Mouse (Mus musculus): ENCODE data around the gene Ern1. TPM values are rescaled to one million over a fixed set of nuclear protein-coding genes. Genes with fewer than 3 reads are reported as not detected.

Ern1 gene
- total RNA-seq (2022) = 1 to 10 TPM; 6.9 to 8.9 (median 7.6) TPM

DNA sequence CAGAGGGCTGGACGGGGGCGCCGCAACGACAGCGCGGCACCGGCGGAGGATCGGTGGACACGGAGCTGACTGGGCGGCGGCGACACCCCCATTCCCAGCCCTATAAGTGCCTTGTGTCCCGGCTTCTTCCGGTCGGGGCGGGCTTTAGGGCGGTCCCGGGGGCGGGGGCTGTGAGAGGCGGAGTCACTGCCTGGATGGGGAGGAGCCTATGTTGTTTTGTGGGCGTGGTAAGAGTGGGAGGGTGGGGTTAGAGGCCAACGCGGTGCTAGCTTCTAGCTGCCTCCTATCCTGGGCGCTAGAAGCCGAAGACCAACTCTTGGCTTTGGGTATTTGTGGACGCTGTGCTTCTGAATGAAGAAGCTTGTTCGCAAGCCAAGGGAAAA lies at the start of gene Ern1:
Ern1 (minus strand) TSS at position 120 of the 383 bp plus-strand sequence.
- DNase-seq (ENCODE audit: low spot score in 2 of 2) = peak; percentile 93 to 94

DNA sequence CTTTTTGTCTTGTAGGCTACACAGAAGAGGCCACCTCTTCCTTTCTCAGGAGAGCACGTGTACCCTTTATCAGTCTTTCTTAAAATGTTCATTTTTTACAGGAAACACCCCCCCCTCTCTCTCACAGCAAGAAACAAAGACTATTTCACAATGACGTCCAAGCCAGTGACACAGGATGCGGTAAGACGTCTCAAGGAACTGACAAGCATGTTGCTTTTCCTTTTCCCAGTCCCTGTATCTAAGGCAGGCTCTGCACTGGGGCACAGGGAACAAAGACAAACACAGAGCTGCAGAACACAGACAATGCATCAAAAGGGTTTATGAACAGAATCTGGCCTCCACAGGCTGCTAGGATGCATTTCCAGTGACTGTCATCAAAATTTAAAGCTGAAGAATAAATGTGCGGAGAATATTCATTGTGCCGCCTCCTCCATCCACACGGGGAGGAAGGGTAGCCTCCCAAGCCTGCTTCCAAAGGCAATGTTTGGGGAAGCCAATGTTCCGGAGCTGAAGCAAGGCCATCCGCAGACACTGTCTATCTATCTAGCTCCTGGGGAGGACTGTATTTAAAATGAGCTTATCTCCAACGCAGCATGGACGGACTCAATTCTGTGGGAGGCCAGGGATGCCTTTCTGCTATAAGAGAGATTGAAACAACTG lies 48.7 kb upstream of the Ern1 start:
- DNase-seq (ENCODE audit: low spot score in 2 of 2) = no peak

DNA sequence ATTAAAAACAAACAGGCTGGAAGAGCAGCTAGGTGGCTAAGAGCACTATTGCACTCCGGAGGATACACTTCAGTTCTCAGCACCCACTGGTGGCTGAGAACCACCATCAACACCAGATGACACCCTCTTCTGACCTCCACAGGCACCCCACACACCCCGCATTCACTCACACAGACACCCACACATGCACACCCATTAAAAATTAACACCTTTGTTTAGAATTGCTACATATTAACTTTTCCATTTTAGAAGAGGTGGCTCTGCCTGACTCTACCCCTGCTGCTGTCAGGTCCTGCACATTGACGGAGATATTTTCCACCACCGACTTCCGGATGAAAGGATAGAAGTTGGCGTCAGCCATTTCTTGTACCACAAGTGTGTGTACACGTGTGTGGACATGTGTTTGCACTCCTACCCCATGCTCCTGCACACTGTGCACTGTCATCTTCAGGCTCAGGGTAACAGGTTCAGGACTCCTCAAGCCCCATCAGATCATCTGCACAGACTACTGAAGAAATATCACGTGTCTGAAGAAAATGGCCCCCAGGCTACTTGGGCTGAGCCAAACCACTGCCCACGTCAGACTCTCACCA lies 48.1 kb upstream of the Ern1 start:
- no peak for DNase-seq (ENCODE audit: low spot score in 2 of 2)

DNA sequence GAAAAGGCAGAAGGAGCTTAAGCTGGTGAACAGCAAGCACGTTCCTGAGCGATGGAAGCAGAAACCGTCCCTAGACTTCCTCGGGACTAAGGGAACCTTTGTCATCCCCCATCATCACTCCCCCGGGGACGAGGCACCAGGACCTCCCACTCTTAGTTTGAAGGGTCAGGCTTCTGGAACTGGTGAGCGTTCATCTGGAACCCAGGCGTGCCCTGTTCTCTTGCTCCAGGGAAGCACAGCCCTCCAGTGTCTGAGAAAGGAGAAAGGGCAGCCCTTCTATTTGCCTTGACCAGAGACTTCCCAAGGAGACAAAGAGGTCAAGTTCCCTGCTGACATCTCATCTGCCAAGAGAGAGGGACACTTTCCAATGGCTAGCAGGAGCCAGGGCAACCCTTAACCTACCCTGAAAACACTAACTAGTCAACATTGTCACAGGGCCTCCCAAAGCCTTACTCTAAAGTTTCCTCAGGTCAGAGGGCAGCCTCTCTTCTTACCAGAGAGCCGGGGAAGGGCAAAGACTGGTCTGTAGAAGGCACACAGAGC lies 44.7 kb upstream of the Ern1 start:
- no peak for DNase-seq (ENCODE audit: low spot score in 2 of 2)

DNA sequence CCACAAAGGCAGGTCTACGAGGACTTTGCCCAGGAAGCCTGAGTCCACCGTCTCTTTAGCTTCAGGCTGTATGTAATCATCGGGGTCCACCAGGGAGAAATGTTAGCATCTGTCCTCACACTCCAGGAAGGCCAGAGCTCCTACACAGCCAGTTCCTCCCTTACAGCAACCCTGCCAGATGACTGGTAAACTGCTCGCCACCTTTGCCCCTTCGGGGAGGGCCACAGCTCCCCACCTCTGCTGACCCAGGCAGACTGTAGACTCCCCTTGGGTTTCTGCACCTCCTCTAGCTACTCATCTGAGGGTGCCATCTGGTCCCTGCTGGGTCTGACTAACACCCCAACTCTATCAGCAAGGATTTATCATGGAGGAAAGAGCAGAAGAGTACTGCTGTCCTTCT lies 42.1 kb upstream of the Ern1 start:
- no peak for DNase-seq (ENCODE audit: low spot score in 2 of 2)

DNA sequence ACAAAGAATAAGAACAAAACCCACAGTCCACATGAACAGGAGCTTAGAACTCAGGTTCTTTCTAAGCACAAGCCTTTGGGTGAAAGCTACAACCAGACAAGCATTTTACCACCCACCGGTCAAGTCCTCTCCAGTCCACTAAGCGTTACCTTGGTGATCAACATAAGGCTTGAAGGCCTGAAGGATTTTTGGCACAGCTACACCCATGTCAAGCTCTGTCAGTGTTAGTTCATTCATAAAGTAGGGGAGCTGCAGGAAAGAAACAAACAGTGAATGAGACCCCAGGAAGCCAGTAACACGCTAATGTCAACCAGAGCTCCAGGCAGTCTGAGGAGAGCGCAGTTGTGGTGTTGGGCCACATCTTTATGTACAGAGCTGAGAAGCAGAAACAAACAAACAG lies 41.5 kb upstream of the Ern1 start:
- DNase-seq (ENCODE audit: low spot score in 2 of 2) = no peak

DNA sequence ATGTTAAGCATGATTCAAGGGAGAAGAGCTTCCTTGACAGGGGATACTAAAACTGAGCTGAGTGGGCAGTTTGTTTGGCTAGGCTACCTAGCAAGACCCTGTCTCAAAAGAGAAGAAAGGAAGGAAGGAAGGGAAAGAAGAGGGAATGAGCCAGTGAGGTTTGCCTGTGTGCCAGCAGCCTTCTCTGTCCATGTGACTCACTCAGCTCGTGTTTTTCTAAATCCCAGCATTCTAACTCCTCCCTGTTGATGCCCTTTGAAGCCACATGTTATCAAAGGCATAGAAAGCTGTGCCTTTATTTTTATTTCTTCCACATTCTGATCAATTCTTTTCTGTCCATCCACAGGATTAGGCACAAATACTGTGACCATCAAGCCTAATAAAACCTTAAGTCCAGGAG lies 40.3 kb upstream of the Ern1 start:
- no peak for DNase-seq (ENCODE audit: low spot score in 2 of 2)

DNA sequence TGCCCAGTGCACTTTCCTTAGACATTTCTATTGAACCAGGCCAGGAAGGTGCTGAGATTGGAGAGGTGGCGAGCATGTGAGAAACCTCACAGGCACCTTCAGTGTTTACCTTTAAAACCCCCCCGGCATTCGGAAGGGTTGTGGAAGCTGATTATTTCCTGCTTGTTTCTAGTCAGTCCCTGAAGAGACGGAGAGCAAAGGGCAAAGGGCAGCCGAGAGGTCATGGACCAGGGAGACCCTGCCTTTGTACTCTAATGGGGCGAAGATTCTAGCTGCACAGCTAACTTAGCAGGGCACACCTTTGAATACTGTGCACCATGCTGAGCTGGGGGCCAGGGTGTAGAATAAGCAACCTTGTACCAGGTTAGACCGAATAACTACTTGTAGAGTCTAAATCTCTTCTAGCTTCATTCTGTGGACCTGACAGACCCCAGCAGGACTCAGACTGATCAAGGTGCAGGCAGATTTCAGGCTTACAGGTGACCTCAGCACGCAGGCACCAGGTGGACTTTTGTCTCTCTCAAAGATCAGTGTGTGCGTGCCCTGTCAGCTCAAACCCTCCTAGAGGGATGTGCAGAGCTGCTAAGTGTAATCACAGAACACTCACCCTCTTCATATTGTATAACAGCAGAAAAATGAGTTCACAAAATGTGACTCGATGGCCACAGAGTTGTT lies 39.6 kb upstream of the Ern1 start:
- no peak for DNase-seq (ENCODE audit: low spot score in 2 of 2)

DNA sequence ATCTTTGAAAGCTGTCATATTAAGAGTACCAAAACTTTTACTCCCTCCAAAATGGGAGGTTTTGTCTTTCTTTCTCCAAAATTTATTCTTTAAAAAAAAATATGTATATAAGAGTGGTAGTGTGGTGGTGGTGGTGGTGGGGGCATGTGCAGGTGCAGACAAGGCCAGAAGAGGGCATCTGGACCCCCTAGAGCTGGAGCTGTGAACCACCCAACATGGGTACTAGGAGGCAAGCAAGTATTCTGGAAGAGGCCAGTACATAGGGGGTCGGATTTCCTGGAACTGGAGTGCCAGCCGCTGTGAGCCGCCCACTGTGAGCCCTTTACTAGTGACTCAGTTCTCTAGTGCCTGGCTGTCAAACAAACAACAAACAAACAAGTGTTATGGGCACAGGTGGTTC lies 34.9 kb upstream of the Ern1 start:
- DNase-seq (ENCODE audit: low spot score in 2 of 2) = no peak

DNA sequence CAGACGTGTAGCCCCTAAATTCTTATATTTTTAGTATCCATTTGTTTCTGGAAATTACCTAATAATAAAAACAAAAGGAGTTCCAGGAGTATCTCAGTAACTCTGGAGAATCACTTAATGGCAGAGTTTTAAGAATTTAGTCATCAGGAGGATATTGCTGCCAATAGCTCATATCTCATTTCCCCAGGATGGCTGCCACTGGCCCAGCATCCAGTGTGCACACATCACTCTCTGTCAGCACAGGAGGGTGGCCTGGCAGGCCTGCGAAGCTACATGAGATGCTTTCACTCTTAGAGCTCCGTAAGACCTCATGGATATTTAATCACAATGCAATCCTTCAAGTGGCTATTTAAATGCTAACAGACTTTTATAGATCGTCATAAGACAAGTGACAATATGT lies 34.0 kb upstream of the Ern1 start:
- peak in 1 of 2 experiments; percentile 29 for DNase-seq (ENCODE audit: low spot score in 2 of 2)

DNA sequence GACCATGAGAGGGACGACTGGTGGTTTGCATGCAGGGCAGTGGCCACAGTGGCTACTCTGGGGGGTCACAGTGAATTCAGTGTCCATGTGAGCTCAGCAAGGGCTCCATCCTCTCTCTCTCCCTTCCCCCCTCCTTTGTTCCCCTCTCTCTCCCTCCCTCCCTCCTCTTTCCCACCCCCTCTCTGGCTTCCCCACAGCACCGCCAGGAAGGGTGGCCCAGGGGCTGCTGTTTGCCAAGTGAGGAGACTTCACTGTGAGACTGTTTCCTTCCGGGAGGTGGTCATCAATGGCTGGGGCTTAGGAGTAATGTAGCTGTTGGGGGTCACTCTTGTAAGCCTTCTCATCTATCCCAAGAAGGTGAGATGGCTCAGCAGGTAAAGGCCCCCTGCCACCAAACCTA lies 32.8 kb upstream of the Ern1 start:
- DNase-seq (ENCODE audit: low spot score in 2 of 2) = no peak

DNA sequence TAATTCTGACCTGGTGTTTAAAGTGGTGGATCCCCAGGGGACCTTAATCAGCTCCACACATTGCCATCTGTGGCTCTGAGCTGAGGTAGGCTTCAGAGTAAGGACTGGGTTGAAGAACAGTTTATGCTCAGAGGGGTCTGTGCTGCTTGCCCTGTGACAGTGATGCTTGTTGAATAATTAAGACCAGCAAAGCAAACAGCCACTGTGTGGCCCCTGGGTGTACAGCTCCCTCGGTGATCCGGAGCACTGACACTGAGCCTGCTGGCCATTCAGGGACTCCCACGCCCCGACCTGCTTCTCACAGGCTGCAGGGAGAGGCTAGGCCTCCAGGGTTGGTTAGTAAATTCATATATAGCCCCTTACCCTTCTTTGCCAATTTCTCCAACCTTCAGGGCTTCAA lies 31.9 kb upstream of the Ern1 start:
- no peak for DNase-seq (ENCODE audit: low spot score in 2 of 2)

DNA sequence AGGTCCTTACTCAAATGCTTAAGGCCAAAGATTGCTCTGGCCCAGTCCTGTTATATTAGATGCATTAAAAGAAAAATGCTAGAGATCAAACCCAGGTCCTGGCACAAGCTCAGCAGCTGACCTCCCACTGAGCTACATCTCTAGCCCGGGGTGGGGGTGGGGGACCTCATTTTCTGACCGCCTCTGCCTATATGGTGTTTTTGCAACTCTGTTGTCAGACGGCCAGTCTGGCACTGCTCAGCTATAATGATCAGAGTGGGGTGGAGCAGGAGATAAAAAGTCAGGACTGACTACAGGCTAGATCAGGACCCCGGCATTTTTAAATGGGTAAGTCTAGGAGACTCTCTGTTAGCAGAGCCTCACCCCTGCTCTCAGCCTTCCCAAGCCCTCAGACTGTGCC lies 30.7 kb upstream of the Ern1 start:
- DNase-seq (ENCODE audit: low spot score in 2 of 2) = no peak

DNA sequence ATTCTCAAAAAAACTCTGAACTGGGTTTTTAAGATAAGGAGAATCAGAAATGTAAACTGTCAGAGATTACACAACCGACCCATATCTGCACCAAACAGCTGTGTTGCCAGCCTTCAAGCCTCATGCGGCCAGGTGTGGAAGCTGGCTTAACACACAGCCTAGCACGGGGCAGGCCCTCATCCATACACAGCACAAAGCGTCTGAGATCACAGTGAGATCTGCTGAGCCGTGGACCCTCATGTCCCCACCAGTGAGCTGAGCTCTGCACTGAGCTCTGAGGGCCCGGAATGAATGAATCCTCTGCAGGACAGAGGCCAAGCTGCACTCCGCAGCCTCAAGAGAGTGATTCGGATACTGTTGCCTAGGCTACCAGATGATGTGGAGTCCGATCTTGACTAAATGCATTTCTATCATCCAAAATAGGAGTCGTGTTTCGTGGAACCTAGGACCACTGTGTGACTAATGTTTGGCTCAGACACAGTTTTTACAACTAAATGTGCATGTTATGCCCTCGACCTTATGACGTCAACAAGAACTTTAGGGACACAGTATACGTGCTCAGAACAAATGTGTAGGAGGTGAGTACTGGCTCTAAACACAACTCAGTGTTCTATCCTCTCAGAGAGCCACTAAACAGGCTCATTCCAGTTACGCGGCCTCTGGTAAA lies 27.6 kb upstream of the Ern1 start:
- no peak for DNase-seq (ENCODE audit: low spot score in 2 of 2)

DNA sequence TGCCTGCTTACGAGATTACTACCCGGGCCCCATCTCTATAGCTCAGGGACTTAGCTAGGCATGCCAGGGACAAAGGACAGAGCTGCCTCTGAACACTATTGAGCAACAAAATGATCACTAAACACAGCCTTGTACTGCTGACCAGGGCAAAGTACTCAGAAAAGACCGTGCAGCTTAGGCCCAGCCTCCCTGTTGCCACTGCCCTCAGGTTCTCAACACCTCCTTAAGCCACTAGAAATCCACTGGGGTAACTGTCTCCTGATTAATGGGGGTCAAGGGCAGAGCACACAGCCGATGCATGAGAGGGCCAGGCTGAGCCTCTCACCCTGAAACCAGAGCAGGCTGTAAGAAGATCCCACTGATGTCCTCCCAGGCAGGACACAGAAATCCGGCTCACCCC lies 26.8 kb upstream of the Ern1 start:
- DNase-seq (ENCODE audit: low spot score in 2 of 2) = peak; percentile 27 to 53

DNA sequence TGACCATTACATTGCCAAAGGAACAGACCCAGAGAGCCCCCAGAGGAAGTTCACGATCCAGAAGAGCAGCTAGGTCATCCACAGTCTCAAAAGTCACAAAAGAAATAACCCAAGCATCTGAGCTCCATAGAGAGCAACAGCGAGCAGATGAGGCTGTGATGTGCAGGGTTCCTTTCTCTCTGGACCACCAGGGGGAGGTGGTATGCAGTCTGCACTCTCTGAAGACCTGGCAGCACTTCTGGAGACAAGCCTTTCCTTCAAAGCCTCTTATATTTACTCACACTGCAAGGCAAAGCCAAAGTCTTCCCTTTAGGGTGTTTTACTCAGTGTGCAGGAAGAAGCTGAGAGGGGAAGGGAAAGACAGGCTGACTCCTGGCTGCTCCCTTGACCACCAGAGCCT lies 25.5 kb upstream of the Ern1 start:
- DNase-seq (ENCODE audit: low spot score in 2 of 2) = no peak

DNA sequence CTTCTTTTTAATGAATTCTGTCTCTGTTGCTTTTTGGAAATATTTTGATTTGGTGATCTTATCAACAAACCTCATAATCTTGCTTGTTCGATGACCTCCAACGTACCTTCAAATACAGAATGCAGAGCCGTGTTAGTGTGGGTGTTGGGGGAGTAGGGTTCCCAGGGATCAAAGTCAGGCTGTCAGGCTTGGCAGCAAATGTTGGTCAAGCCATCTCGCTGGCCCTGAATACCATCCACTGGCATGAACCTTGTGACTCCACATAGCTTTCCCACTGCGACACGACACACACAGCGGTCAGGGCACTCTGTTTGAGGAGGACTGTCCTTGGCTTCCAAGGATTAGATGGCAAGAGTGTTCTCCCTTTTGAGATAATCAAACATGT lies 24.3 kb upstream of the Ern1 start:
- DNase-seq (ENCODE audit: low spot score in 2 of 2) = no peak

DNA sequence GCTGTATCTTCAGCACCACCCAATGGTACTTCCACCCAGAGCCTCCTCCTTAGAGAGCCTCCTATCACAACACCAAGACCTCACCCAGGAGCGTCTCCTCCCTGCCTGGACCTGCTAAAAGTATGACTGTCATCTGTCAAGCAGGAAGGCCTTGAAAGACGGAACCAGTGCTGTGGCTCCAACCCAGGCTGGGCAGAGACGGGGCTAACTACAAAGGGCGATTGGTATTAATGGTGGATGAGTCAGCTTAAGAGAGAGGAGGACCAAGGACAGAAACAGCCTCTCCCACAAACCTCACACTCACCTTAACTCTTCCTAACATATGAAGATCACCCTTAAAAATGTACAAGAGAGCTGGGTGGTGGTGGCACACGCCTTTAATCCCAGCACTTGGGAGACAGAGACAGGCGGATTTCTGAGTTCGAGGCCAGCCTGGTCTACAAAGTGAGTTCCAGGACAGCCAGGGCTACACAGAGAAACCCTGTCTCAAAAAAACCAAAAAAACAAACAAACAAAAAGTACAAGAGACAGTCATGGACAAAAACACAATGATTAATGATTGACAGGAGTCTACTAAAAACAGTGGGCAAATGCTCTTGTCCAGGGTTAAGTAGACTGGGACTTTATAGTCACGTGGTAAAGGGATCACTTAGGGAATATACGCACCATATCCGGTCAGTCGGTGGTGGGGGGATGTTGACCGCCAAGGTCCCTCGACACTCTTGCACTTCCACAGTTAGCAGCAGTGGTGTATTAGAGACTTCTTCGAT lies 23.8 kb upstream of the Ern1 start:
- DNase-seq (ENCODE audit: low spot score in 2 of 2) = no peak

DNA sequence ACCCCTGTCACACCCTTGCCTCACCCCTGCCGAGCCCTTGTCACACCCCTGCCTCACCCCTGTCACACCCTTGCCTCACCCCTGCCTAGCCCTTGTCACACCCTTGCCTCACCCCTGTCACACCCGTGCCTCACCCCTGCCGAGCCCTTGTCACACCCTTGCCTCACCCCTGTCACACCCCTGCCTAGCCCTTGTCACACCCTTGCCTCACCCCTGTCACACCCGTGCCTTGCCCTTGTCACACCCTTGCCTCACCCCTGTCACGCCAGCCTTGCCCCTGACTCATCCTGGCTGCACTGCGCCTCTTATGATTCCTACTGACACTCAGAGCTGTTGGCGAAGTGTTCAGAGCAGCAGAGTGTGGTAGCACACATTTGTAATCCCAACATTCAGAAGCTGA lies 20.0 kb upstream of the Ern1 start:
- no peak for DNase-seq (ENCODE audit: low spot score in 2 of 2)

DNA sequence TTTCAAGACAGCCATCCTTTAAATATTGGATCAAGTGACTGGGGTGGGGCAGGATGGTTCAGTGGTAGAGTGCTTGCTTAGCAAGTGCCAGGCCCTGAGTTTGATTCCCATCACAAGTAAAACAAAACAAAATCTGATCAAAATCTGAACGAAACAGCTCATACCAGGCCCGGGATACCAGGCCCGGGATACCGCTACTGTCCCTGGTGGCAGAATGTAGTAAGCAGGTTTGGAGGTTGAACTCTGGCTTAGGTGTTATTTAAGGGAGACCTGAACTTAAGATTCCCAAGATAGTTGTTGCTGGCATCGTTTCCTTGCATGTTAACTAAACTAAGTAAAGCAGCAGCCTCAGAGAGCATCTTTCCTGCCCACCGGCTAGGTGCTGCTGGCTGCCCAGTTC lies 18.6 kb upstream of the Ern1 start:
- DNase-seq (ENCODE audit: low spot score in 2 of 2) = no peak

DNA sequence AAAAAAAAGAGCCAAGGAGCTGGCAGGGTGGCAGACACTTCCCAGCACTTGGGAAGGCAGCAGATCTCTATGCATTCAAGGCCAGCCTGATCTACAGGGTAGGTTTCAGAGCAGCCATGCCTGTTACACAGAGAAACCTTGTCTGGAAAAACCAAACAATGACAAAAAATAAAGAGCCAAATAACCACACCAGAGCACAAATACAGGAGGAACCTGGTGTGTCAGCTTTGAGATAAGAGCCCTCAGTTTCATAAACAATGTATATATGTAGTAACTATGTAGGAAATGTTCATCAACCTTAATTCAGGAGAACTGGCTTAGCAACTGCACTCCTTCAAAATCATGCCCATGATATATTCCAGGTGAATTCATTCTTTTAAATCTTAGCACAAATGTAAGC lies 16.5 kb upstream of the Ern1 start:
- no peak for DNase-seq (ENCODE audit: low spot score in 2 of 2)

DNA sequence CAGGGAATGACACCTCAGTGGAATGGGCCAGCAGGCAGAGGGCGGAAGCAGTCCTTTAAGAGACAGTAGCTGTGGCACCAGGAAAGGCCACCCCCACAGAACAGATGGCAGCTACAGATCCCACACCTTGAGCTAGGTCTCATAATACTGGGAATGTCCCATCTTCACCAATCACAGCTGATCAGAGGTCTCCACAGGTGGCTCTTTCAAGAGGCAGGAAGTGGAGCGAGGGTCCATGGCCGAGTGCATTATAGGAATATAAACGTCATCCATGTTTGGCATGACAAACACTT lies 15.7 kb upstream of the Ern1 start:
- no peak for DNase-seq (ENCODE audit: low spot score in 2 of 2)
